Mouse (Mus musculus): ENCODE data around the gene Gng12. TPM values are rescaled to one million over a fixed set of nuclear protein-coding genes. Genes with fewer than 3 reads are reported as not detected.
"Not testable (repeated sequence)": the region's sequence is repeated elsewhere in the genome, so short reads cannot be mapped to it uniquely, and the experiment has no call there.

Gene Gng12
- polyA plus RNA-seq, 1 experiment, result 73.9 TPM

DNA sequence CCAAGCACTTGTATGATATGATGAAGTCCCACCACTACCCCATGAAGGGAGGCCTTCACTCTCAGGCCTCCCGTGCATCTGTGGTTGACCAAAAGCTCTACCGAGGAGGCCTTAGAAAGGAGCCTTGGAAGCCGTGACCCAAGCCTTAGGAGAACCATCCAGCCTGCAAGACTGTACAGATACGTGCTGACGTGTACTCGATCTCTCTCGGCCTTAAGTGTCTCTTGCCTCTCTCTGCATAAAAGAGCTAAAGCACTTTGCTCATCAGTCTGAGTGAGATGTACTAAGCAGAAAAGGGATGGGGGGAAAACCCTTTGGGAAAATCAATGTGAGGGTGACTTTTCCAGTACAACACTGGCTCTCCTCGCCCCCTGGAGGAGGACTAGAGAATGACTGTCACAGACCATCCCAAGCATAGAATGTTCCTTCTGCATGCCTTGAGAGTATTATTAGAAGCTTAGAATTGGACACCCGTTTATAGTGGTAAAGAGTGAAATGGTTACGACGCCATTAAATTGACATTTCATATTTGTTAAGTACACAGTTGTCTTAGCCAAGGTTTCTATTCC lies 59.0 kb downstream of the Gng12 start:
- Histone ChIP-seq H3K4me1 (ENCODE audit: control insufficient read depth, insufficient read depth, insufficient read length, low read length) (peaks cover 10% of the 10 kb centered on the region; the same call in 1 of the 2 replicates), H3K27ac (ENCODE audit: insufficient read depth, low read depth, low read length) (no peak overlapping the region), H3K4me3 (ENCODE audit: low read depth, low read length) (no peak overlapping the region), H3K27me3 (ENCODE audit: control insufficient read depth, insufficient read depth, low read length) (no peaks in the 10 kb centered on the region), H3K36me3 (ENCODE audit: control insufficient read depth, insufficient read depth, low read length) (peaks cover 2% of the 10 kb centered on the region; the same call in 1 of the 2 replicates)
- 81% methylated on average over 11 of the region's 11 CpGs for WGBS
- TF ChIP-seq POLR2A (IDR thresholded peaks at IDR 0.05; ENCODE audit: low read depth, low read length) (no peak), CTCF (IDR thresholded peaks at IDR 0.05; ENCODE audit: extremely low read depth, insufficient read length, insufficient replicate concordance, low read depth, low read length) (no peak)

DNA sequence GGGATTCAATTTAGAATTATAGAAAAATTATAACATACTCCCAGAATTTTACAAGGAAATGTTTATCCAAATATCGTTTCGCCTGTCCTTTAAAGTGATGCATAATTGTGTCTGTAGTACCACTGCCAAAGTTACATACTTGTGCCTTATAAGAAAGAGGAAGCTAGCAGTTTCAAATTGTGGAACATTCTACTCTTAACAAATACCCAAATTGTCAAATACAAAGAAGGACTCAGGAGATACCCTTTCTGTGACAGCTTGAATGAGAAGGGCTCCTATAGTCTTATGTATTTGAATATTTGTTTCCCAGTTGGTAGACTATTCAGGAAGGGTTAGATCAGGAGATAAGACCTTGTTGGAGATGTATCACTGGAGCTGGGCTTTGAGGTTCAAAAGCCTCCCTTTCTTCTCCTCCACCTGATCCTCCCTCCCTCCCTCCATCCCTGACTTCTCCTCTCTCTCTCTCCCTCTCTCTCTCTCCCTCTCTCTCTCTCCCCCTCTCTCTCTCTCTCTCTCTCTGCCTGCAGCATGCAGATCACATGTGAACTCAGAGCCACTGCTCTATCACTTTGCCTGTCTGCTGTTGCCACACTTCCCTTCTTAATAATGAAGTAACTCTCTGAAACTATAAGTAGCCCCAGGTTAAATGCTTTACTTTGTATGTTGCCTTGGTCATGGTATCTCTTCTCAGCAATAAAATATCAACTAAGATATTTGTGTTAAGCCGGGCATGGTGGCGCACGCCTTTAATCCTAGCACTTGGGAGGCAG lies 62.5 kb downstream of the Gng12 start:
- 86% methylated on average over 5 of the region's 5 CpGs for WGBS

DNA sequence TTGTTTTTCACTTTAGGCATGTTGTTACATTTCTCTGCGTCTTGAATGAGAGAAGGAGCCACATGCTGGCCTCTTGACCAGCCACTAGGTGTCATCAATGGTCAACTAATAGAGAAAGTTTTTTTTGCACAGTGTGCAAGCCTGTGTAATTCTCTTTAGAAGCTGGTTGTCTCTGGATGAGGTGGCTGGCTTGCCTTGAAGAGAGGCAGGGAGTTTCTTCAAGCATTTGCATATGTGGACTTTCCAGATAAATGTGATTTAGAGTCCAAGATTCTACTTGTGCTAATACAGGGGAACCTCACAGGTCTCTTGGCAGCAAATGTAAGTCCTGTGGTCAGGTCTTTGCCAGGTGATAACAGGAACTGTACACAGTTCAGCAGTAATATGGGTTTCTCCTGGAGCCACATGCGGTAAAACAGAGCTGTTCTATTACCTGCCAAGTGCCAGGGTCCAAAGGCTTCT lies 66.4 kb downstream of the Gng12 start:
- Histone ChIP-seq H3K4me1 (ENCODE audit: control insufficient read depth, insufficient read depth, insufficient read length, low read length) (peaks cover 17% of the 10 kb centered on the region; the same call in 1 of the 2 replicates), H3K36me3 (ENCODE audit: control insufficient read depth, insufficient read depth, low read length) (peaks cover 5% of the 10 kb centered on the region; the same call in 1 of the 2 replicates), H3K27me3 (ENCODE audit: control insufficient read depth, insufficient read depth, low read length) (no peaks in the 10 kb centered on the region), H3K27ac (ENCODE audit: insufficient read depth, low read depth, low read length) (peak overlapping the region; percentile 90), H3K4me3 (ENCODE audit: low read depth, low read length) (no peak overlapping the region)
- TF ChIP-seq POLR2A (IDR thresholded peaks at IDR 0.05; ENCODE audit: low read depth, low read length) (no peak), CTCF (IDR thresholded peaks at IDR 0.05; ENCODE audit: extremely low read depth, insufficient read length, insufficient replicate concordance, low read depth, low read length) (no peak)
- WGBS, result 9% methylated on average over 2 of the region's 2 CpGs

More for the DNA sequence above, 62.5 kb downstream of the Gng12 start:
- peaks cover 7% of the 10 kb centered on the region for H3K36me3 ChIP-seq (ENCODE audit: control insufficient read depth, insufficient read depth, low read length)
- no peak overlapping the region for H3K27ac ChIP-seq (ENCODE audit: insufficient read depth, low read depth, low read length)
- H3K27me3 ChIP-seq (ENCODE audit: control insufficient read depth, insufficient read depth, low read length), result no peaks in the 10 kb centered on the region
- H3K4me3 ChIP-seq (ENCODE audit: low read depth, low read length), result no peak overlapping the region
- H3K4me1 ChIP-seq (ENCODE audit: control insufficient read depth, insufficient read depth, insufficient read length, low read length), result peaks cover 15% of the 10 kb centered on the region; the same call in 1 of the 2 replicates
- TF ChIP-seq POLR2A (IDR thresholded peaks at IDR 0.05; ENCODE audit: low read depth, low read length) (no peak), CTCF (IDR thresholded peaks at IDR 0.05; ENCODE audit: extremely low read depth, insufficient read length, insufficient replicate concordance, low read depth, low read length) (no peak)

DNA sequence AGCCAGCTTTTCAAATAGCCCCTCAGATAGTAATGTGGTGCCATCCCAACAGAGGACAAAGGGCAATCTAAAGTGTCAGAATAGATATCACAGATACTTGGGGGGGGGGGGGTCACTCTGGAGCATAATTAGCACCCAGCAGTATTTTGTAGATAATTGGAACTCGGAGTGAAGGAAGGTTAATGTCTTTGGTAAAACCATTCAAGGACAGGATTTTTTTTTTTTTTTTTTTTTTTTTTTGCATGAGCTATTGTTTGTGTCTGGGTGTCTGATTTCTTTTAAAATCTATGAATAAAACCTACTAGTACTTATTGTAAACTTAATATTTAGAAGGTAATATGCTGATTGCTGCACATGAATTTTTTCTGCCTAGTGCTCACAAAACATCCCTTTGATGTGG lies 66.9 kb downstream of the Gng12 start:
- 11% methylated on average over 1 of the region's 1 CpGs for whole genome bisulfite sequencing

DNA sequence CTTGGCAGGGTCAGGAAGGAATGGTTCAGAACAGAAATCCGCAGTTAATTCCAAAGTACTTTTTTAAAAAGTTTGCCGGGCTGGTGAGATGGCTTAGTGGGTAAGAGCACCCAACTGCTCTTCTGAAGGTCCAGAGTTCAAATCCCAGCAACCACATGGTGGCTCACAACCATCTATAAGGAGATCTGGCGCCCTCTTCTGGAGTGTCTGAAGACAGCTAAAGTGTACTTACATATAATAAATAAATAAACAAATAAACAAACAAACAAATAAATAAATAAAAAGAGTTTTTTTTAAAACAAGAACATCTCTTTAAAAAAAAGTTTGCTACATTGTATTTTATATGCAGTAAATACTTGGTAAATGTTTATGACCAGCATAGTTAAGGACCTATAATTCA lies 67.5 kb downstream of the Gng12 start:
- not testable (repeated sequence) for H3K27me3 ChIP-seq (ENCODE audit: control insufficient read depth, insufficient read depth, low read length); H3K4me3 ChIP-seq (ENCODE audit: low read depth, low read length); H3K27ac ChIP-seq (ENCODE audit: insufficient read depth, low read depth, low read length); H3K36me3 ChIP-seq (ENCODE audit: control insufficient read depth, insufficient read depth, low read length)
- peaks cover 22% of the 10 kb centered on the region; the same call in 1 of the 2 replicates for H3K4me1 ChIP-seq (ENCODE audit: control insufficient read depth, insufficient read depth, insufficient read length, low read length)
- WGBS, result 69% methylated on average over 3 of the region's 3 CpGs

More for the DNA sequence above, 66.9 kb downstream of the Gng12 start:
- Histone ChIP-seq H3K36me3 (ENCODE audit: control insufficient read depth, insufficient read depth, low read length) (peaks cover 5% of the 10 kb centered on the region; the same call in 1 of the 2 replicates), H3K27ac (ENCODE audit: insufficient read depth, low read depth, low read length) (peak overlapping the region; percentile 90; the same call in 1 of the 2 replicates), H3K4me3 (ENCODE audit: low read depth, low read length) (no peak overlapping the region), H3K4me1 (ENCODE audit: control insufficient read depth, insufficient read depth, insufficient read length, low read length) (peaks cover 20% of the 10 kb centered on the region; the same call in 1 of the 2 replicates), H3K27me3 (ENCODE audit: control insufficient read depth, insufficient read depth, low read length) (no peaks in the 10 kb centered on the region)
- TF ChIP-seq POLR2A (IDR thresholded peaks at IDR 0.05; ENCODE audit: low read depth, low read length) (no peak), CTCF (IDR thresholded peaks at IDR 0.05; ENCODE audit: extremely low read depth, insufficient read length, insufficient replicate concordance, low read depth, low read length) (no peak)

DNA sequence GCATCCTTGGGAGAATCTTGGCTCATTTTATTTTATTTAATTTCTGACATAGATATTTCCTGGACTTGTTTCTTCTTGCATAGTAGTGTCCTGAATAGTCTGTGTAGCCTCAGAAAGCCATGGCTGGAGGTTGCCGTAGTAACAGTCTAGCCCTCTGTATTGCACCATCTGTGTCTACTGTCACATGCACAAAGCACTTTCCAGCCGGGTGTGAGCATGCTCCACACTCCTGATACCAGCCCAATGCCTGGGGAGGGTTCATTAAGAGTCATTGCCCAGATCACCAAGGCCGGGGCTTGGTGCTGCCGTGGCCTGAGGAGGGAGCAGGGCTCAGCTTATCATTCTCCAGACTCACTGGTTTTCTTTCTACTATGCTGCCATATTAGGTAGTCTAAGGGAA lies 68.0 kb downstream of the Gng12 start:
- 60% methylated on average over 4 of the region's 4 CpGs for WGBS
- H3K36me3 ChIP-seq (ENCODE audit: control insufficient read depth, insufficient read depth, low read length), result peaks cover 5% of the 10 kb centered on the region; the same call in 1 of the 2 replicates
- no peak overlapping the region for H3K4me3 ChIP-seq (ENCODE audit: low read depth, low read length)
- H3K27me3 ChIP-seq (ENCODE audit: control insufficient read depth, insufficient read depth, low read length), result no peaks in the 10 kb centered on the region
- no peak overlapping the region for H3K27ac ChIP-seq (ENCODE audit: insufficient read depth, low read depth, low read length)
- TF ChIP-seq CTCF (IDR thresholded peaks at IDR 0.05; ENCODE audit: extremely low read depth, insufficient read length, insufficient replicate concordance, low read depth, low read length), result no peak
- peaks cover 22% of the 10 kb centered on the region; the same call in 1 of the 2 replicates for H3K4me1 ChIP-seq (ENCODE audit: control insufficient read depth, insufficient read depth, insufficient read length, low read length)

DNA sequence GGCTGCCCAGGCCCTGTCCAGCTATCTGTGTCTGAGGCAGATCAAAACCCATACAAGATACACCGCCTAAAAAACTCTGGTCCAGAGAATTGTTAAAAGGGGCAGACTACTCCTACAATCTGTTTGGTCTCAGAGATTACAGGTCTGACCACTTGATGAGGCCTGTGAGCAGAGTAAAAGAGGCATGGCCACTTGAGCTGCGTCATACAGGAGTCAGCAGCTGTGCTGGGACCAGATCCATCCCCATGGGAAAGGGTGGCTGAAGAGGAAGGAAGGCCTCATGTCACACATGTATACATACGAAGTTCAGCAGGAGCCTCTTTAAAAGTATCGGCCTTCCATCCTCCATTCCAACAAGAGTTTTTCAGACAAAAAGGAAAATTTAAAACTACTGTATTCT lies 69.0 kb downstream of the Gng12 start:
- Histone ChIP-seq H3K36me3 (ENCODE audit: control insufficient read depth, insufficient read depth, low read length) (peaks cover 5% of the 10 kb centered on the region; the same call in 1 of the 2 replicates), H3K4me3 (ENCODE audit: low read depth, low read length) (no peak overlapping the region), H3K27me3 (ENCODE audit: control insufficient read depth, insufficient read depth, low read length) (no peaks in the 10 kb centered on the region), H3K4me1 (ENCODE audit: control insufficient read depth, insufficient read depth, insufficient read length, low read length) (peaks cover 22% of the 10 kb centered on the region; the same call in 1 of the 2 replicates), H3K27ac (ENCODE audit: insufficient read depth, low read depth, low read length) (no peak overlapping the region)
- WGBS, result 79% methylated on average over 4 of the region's 4 CpGs
- TF ChIP-seq POLR2A (IDR thresholded peaks at IDR 0.05; ENCODE audit: low read depth, low read length) (no peak), CTCF (IDR thresholded peaks at IDR 0.05; ENCODE audit: extremely low read depth, insufficient read length, insufficient replicate concordance, low read depth, low read length) (no peak)
